Mouse (Mus musculus): ENCODE data around the gene Qsox2.

DNA sequence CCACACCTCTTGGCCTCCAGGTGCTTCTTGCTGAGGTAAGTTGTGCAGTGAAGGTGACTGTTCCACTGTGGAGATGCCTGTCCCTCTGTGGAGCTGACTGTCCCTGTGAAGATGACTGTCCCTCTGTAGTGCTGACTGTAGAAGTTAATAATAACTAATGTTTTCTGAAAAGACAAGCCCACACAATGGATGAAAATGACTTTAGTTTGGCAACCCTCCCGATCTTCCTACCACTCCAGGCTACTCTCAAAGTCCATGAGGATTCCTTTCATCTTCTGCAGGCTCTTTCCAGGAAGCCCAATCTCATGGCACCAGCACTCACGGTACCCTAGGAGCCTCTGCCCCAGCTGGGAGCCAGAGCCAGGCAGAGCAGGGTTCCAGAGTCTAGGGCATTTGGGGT, 66.9 kb downstream of the Qsox2 start:
- TF ChIP-seq CTCF (IDR thresholded peaks at IDR 0.05; ENCODE audit: low read depth) (no peak), EP300 (IDR thresholded peaks at IDR 0.05; ENCODE audit: low read depth) (no peak)

Measured in liver, postnatal 0 days (tissue).